Mouse (Mus musculus) erythroblast, embryonic 14.5 days (primary cell): ENCODE measurements around the gene Slc51b.

Experiments
- GATA1 ChIP-seq: IDR thresholded peaks from 2 replicates; pipeline ENCODE4 v1.6.1; 2012; ENCODE audit warnings: low read length, inconsistent platforms, mixed read lengths
- TAL1 ChIP-seq: IDR thresholded peaks from 3 replicates; pipeline ENCODE4 v1.6.1; 2012; ENCODE audit warnings: low read length, inconsistent platforms, mixed read lengths

DNA sequence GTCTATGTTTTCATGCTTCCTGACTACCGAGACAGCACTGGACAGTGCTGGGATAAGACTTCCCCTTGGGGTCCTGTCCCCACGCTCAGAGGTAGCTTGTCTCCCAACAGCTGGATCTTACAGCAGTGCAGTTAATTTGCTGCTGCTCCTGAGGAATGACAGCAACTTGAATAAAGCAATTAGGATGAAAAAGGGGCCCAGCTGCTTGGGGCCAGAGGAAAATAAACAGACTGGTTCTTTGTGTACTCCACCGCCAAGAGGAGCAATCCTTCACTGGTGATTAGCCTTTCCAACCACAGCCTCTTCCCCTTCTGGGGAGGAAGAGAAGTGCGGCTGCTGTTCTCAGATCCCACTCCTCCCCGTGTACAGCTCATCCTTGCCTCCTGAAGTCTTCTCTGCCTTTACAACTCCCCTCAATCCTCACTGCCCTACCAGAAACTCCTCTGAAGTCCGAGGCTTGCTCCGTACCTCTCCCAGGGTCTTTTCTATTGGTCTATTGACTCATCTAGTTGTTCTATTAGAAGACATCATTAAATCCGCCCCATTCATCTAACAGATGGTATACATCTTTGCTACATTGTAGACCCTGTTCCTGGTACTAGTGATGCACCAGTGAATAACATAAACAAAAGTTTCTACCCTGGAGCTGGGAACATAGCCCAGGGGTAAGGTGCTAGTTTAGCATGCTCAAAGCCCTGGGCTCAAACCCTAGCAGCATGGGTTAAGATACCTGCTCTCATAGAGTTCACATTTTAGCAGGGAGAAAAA, 36.2 kb downstream of the Slc51b start:
- TF ChIP-seq GATA1 (no peak), TAL1 (no peak)
